Mouse (Mus musculus) cerebellum, adult 2 months (tissue): ENCODE results near the gene Gm20517. TPM values are rescaled to one million over a fixed set of nuclear protein-coding genes. Genes with fewer than 3 reads are reported as not detected.
"Not testable (repeated sequence)": the region's sequence is repeated elsewhere in the genome, so short reads cannot be mapped to it uniquely, and the experiment has no call there.

Experiments
- DNase-seq, 2 experiments: peaks; one replicate each; pipeline ENCODE4 v3.0.0; 2021
- H3K27ac ChIP-seq: fragments of 200-500 bp; 2 replicates; pipeline ENCODE4 v1.5.1; 2012; ENCODE audit warnings: low read length, control low read depth, inconsistent platforms; ENCODE audit not compliant: insufficient read depth
- H3K27me3 ChIP-seq: fragments of 200-500 bp; 2 replicates; pipeline ENCODE4 v1.6.1; 2012; ENCODE audit warnings: inconsistent platforms, mild to moderate bottlenecking, low read length, moderate library complexity; ENCODE audit not compliant: control insufficient read depth, insufficient read depth
- H3K4me1 ChIP-seq: fragments of 200-500 bp; 2 replicates; pipeline ENCODE4 v1.6.1; 2011; ENCODE audit warnings: low read length; ENCODE audit not compliant: control insufficient read depth, insufficient read depth
- H3K4me3 ChIP-seq: fragments of 200-500 bp; replicated peaks from 2 replicates; pipeline ENCODE3; 2011; ENCODE audit warnings: mild to moderate bottlenecking, low read depth, low read length, control low read depth; ENCODE audit not compliant: insufficient read depth
- CTCF ChIP-seq: fragments of 200-500 bp; IDR thresholded peaks from 2 replicates; pipeline ENCODE4 v1.5.1; 2011; ENCODE audit warnings: low read depth, mild to moderate bottlenecking, control low read depth, low read length, moderate library complexity, borderline replicate concordance; ENCODE audit not compliant: insufficient read depth
- POLR2A ChIP-seq: fragments of 200-500 bp; IDR thresholded peaks from 2 replicates; pipeline ENCODE4 v1.6.1; 2011; ENCODE audit warnings: low read length, control low read depth, borderline replicate concordance; ENCODE audit not compliant: insufficient read depth
- WGBS: fragments of 180-500 bp; shearing (Covaris S2); methylation state at CpG from one replicate; pipeline ENCODE4 v1.1.7; 2018; 5-methylcytosine and 5-hydroxymethylcytosine counted together
- polyA plus RNA-seq: library from polyadenylated mRNA; depleted of rRNA; stranded (reverse); fragments of >200 nt; gene quantifications from 2 replicates; pipeline ENCODE4 v1.2.3, GENCODE M21; 2012

The Gm20517 gene
- polyA plus RNA-seq, 1 experiment = 1.7 TPM

GRCm38 (mm10) chr17:47633999-47634770 lies 22.8 kb downstream of the Gm20517 start:
- no peak overlapping the region for H3K4me3 ChIP-seq
- H3K4me1 ChIP-seq = no peaks in the 10 kb centered on the region
- H3K27me3 ChIP-seq = no peaks in the 10 kb centered on the region
- H3K27ac ChIP-seq = no peak overlapping the region
- DNase-seq = no peak
- 74% methylated on average over 7 of the region's 7 CpGs for WGBS
- TF ChIP-seq CTCF = no peak
- no peak for TF ChIP-seq POLR2A

GRCm38 (mm10) chr17:47642992-47643391 lies 31.6 kb downstream of the Gm20517 start:
- TF ChIP-seq POLR2A = no peak
- TF ChIP-seq CTCF = no peak
- Histone ChIP-seq H3K27ac (no peak overlapping the region), H3K27me3 (no peaks in the 10 kb centered on the region), H3K4me3 (no peak overlapping the region), H3K4me1 (no peaks in the 10 kb centered on the region)
- DNase-seq = no peak
- WGBS = 88% methylated on average over 2 of the region's 2 CpGs

- no peaks in the 10 kb centered on the region for H3K27me3 ChIP-seq
- H3K27ac ChIP-seq = no peak overlapping the region
- WGBS = 67% methylated on average over 1 of the region's 1 CpGs
- DNase-seq = peak; percentile 20 to 26
- H3K4me3 ChIP-seq = no peak overlapping the region
- no peaks in the 10 kb centered on the region for H3K4me1 ChIP-seq
- peak; percentile 34; the same call in 1 of the 2 replicates for TF ChIP-seq CTCF
- TF ChIP-seq POLR2A = no peak
Observed at GRCm38 (mm10) chr17:47646683-47647082, 35.3 kb downstream of the Gm20517 start.

DNA sequence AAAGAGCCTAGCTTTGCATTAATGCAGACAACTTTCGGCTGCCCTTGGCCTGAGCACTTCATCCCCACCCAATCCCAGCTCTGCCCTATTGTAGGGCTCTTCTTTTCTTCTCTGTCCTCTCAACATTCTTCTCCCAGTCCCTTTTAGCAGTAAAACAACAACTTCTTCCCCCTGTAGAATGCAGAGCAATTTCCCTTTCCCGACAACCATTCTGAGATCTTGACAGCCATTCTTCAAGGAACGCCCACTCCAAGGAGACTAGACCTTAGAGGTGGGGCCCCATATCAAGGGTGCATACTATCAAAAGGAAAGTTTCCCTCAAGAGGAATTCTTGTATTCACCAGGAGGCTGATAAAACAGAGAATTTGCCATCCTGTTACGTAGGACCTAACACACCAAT lies 37.6 kb downstream of the Gm20517 start:
- Histone ChIP-seq H3K27me3 (no peaks in the 10 kb centered on the region), H3K4me3 (no peak overlapping the region), H3K4me1 (no peaks in the 10 kb centered on the region), H3K27ac (no peak overlapping the region)
- WGBS = 68% methylated on average over 4 of the region's 4 CpGs
- no peak for DNase-seq
- no peak for TF ChIP-seq CTCF
- TF ChIP-seq POLR2A = no peak

DNA sequence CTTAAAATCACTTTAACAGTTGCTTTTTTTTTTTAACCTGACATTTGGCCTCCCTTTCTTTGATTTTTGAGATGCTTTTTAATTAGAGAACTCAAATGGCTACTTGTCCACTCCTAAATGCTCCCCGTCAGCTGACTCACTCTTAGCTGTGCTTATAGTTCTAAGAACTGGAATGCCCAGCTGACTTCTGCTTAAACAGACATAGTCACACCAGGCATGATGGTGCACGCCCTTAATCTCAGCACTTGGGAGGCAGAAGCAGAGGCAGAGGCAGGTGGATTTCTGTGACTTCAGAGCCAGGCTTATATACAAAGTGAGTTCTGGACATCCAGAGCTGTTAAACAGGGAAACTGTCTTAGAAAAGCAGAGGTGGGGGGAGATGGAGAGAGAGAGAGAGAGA lies 40.6 kb downstream of the Gm20517 start:
- H3K4me3 ChIP-seq = no peak overlapping the region
- no peaks in the 10 kb centered on the region for H3K4me1 ChIP-seq
- WGBS = 87% methylated on average over 2 of the region's 2 CpGs
- no peak for TF ChIP-seq POLR2A
- no peak for TF ChIP-seq CTCF
- no peak overlapping the region for H3K27ac ChIP-seq
- H3K27me3 ChIP-seq = no peaks in the 10 kb centered on the region
- DNase-seq = no peak

DNA sequence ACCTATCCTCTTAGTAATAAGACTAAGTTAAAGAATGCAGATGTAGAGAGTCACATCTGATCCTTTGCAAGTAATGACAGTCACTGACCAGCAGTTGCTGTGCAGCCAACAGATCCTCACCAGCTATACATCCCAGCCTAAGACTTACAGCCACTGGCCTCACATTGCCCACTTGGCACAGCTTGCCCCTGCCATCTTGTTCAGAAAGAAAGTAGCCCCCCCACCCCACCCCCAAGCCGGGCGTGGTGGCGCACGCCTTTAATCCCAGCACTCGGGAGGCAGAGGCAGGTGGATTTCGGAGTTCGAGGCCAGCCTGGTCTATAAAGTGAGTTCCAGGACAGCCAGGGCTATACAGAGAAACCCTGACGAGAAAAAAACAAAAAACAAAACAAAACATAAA lies 43.0 kb downstream of the Gm20517 start:
- H3K27ac ChIP-seq, H3K4me3 ChIP-seq, DNase-seq, H3K27me3 ChIP-seq, H3K4me1 ChIP-seq: not testable (repeated sequence)
- 92% methylated on average over 8 of the region's 8 CpGs for WGBS

GRCm38 (mm10) chr17:47655697-47656096 lies 44.3 kb downstream of the Gm20517 start:
- WGBS = 81% methylated on average over 5 of the region's 5 CpGs
- no peak for TF ChIP-seq CTCF
- TF ChIP-seq POLR2A = no peak
- Histone ChIP-seq H3K27me3 (no peaks in the 10 kb centered on the region), H3K27ac (no peak overlapping the region), H3K4me1 (no peaks in the 10 kb centered on the region), H3K4me3 (no peak overlapping the region)
- no peak for DNase-seq

DNA sequence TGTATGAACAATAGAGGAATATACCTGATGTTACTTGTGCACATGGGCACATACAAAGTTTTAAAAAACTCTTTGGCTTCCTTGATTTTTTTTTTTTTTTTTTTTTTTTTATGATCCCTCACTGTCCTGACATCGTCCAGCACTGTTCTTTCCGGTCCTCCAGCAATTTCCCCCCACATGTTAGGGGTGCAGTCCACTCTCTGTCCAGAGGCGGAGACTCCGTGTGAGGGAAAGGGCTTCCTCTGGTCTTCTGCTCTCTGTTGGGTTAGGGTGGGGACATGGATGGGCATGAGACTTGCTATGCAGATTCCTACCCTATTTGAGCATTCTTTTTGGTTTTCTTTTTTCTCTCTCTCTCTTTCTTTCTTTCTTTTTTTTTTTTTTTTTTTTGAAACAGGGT lies 46.5 kb downstream of the Gm20517 start:
- no peak for DNase-seq
- TF ChIP-seq POLR2A (no peak), CTCF (no peak)
- H3K4me1 ChIP-seq = no peaks in the 10 kb centered on the region
- no peak overlapping the region for H3K27ac ChIP-seq
- 83% methylated on average over 4 of the region's 4 CpGs for WGBS
- no peak overlapping the region for H3K4me3 ChIP-seq
- H3K27me3 ChIP-seq = no peaks in the 10 kb centered on the region

- Histone ChIP-seq H3K27me3 (no peaks in the 10 kb centered on the region), H3K4me1 (no peaks in the 10 kb centered on the region), H3K4me3 (no peak overlapping the region), H3K27ac (no peak overlapping the region)
- no peak for TF ChIP-seq CTCF
- TF ChIP-seq POLR2A = no peak
- no peak for DNase-seq
- WGBS = 90% methylated on average over 3 of the region's 3 CpGs
Observed at GRCm38 (mm10) chr17:47658741-47659243, 47.4 kb downstream of the Gm20517 start.
